ENCODE assay signal across 8 mouse cellular contexts in the genomic region with DNA sequence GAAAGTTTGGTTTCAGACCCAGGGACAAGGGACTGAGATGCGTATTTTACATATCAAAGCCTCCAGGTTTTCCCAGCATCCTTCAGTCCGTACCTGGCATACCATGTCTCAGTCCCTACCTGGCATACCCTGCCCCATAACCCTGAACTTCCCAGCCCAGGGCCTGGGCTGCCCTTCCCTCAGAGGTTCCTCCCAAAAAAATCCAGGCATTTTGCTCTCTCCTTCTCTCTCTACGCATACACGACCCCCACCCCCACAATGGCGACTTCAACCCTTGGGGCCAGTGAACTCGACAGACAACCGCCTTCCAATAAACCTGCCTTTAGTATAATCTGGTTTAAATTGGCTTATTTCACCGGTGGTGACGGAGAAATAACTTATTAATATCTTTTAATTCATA. TPM values are rescaled to one million over a fixed set of nuclear protein-coding genes. Genes with fewer than 3 reads are reported as not detected.
DNase-seq lines count a peak whose midpoint lies in the region; ATAC-seq and TF ChIP-seq lines count a peak whose summit lies in the region.

No protein-coding gene starts in this region.

- peaks cover 6 to 8% of the 10 kb centered on the region in 2 experiments; a peak in 3 of 4 replicates for H3K4me1 ChIP-seq in heart, embryonic 14.5 days (ENCODE audit: control insufficient read depth in 2 of 2, insufficient read depth in 2 of 2, low read length in 2 of 2)
- peaks cover 36% of the 10 kb centered on the region for H3K4me1 ChIP-seq in G1E (ENCODE audit: insufficient read depth, low read depth, low read length)
- H3K4me1 ChIP-seq in forebrain, postnatal 0 days (ENCODE audit: insufficient read depth) = peaks cover 9% of the 10 kb centered on the region
- peaks cover 24% of the 10 kb centered on the region for H3K4me1 ChIP-seq in liver, postnatal 0 days (ENCODE audit: insufficient read depth)

- ATAC-seq in heart, embryonic 14.5 days (ENCODE audit: insufficient number of reproducible peaks, insufficient read depth, low FRiP score, low read depth) = no peak
- ATAC-seq in G1E (ENCODE audit: extremely low read depth, insufficient number of reproducible peaks, low FRiP score, poor library complexity, severe bottlenecking) = no peak
- ATAC-seq in forebrain, postnatal 0 days = peak; percentile 7; the same call in 1 of the 2 replicates
- ATAC-seq in liver, postnatal 0 days = 0 out of 2 replicates have a peak, but pooled peaks have one; percentile 3
- no peak for ATAC-seq in inflammation-experienced regulatory T-cells, adult 6 months

- 43% methylated on average over 9 of the region's 9 CpGs for WGBS in heart, embryonic 14.5 days
- WGBS in forebrain, postnatal 0 days = 39% methylated on average over 9 of the region's 9 CpGs
- 41% methylated on average over 9 of the region's 9 CpGs for WGBS in liver, postnatal 0 days (ENCODE audit: insufficient replicate concordance)

- DNase-seq in heart, postnatal 14 days = no peak
- DNase-seq in G1E (ENCODE audit: low spot score) = no peak
- DNase-seq in forebrain, postnatal 0 days = no peak
- no peak for DNase-seq in liver, postnatal 0 days
- no peak for DNase-seq in frontal cortex, postnatal 25 days (ENCODE audit: low spot score in 2 of 2)
- DNase-seq in left cerebral cortex, postnatal 25 days (ENCODE audit: low spot score in 2 of 2) = no peak

- no peak for TF ChIP-seq CTCF in G1E (IDR thresholded peaks at IDR 0.05; ENCODE audit: low read depth, low read length)
- no peak for TF ChIP-seq CTCF in forebrain, postnatal 0 days (IDR thresholded peaks at IDR 0.05; ENCODE audit: low read depth)
- no peak for TF ChIP-seq CTCF in liver, postnatal 0 days (IDR thresholded peaks at IDR 0.05; ENCODE audit: low read depth)

- intact Hi-C loops in heart, postnatal 14 days (cut with DNase I) = no loop called here
- intact Hi-C loops in left cerebral cortex, postnatal 25 days (cut with DNase I) = no loop called here

- H3K4me2 ChIP-seq in heart, embryonic 14.5 days (ENCODE audit: low read length) = peak overlapping the region; percentile 94
- peak overlapping the region; percentile 84 for H3K4me2 ChIP-seq in forebrain, postnatal 0 days (ENCODE audit: low read depth)
- H3K4me2 ChIP-seq in liver, postnatal 0 days (ENCODE audit: low read depth, low read length) = peak overlapping the region; percentile 89

- H3K9me3 ChIP-seq in heart, embryonic 14.5 days (ENCODE audit: control insufficient read depth, low read length) = no peaks in the 10 kb centered on the region
- H3K9me3 ChIP-seq in G1E (replicated peaks) = no peaks in the 10 kb centered on the region
- H3K9me3 ChIP-seq in forebrain, postnatal 0 days (ENCODE audit: low read length) = no peaks in the 10 kb centered on the region
- H3K9me3 ChIP-seq in liver, postnatal 0 days (ENCODE audit: low read length) = no peaks in the 10 kb centered on the region

- H3K4me3 ChIP-seq in heart, embryonic 14.5 days (ENCODE audit: control insufficient read depth in 1 of 2, insufficient read depth in 1 of 2, low read depth in 1 of 2, low read length in 2 of 2) = peak overlapping the region; percentile 71 to 76; a peak in 2 of 4 replicates
- peak overlapping the region; percentile 81; the same call in 1 of the 2 replicates for H3K4me3 ChIP-seq in G1E (ENCODE audit: low read depth, low read length)
- H3K4me3 ChIP-seq in forebrain, postnatal 0 days (ENCODE audit: low read depth, low read length) = peak overlapping the region; percentile 81
- peak overlapping the region; percentile 76; the same call in 1 of the 2 replicates for H3K4me3 ChIP-seq in liver, postnatal 0 days (ENCODE audit: low read depth, low read length)

- H3K9ac ChIP-seq in heart, embryonic 14.5 days (ENCODE audit: low read length) = no peak overlapping the region
- peak overlapping the region; percentile 72 for H3K9ac ChIP-seq in forebrain, postnatal 0 days
- no peak overlapping the region for H3K9ac ChIP-seq in liver, postnatal 0 days (replicated peaks)

- no peaks in the 10 kb centered on the region for H3K27me3 ChIP-seq in heart, embryonic 14.5 days (ENCODE audit: control insufficient read depth, insufficient read depth, low read length)
- no peaks in the 10 kb centered on the region for H3K27me3 ChIP-seq in G1E (ENCODE audit: insufficient read depth, low read length)
- no peaks in the 10 kb centered on the region for H3K27me3 ChIP-seq in forebrain, postnatal 0 days (ENCODE audit: insufficient read depth, low read length)
- H3K27me3 ChIP-seq in liver, postnatal 0 days (ENCODE audit: insufficient read depth, low read length) = no peaks in the 10 kb centered on the region

- H3K36me3 ChIP-seq in heart, embryonic 14.5 days (ENCODE audit: control insufficient read depth, insufficient read depth, low read length) = peaks cover 14% of the 10 kb centered on the region
- H3K36me3 ChIP-seq in G1E (replicated peaks) = peaks cover 30% of the 10 kb centered on the region
- peaks cover 16% of the 10 kb centered on the region for H3K36me3 ChIP-seq in forebrain, postnatal 0 days (ENCODE audit: insufficient read depth)
- peaks cover 12% of the 10 kb centered on the region for H3K36me3 ChIP-seq in liver, postnatal 0 days (replicated peaks; ENCODE audit: insufficient read depth, low read length)

- H3K27ac ChIP-seq in heart, embryonic 14.5 days (replicated peaks in 1 of 2; ENCODE audit: control insufficient read depth in 1 of 2, insufficient read depth in 1 of 2, low read depth in 2 of 2, low read length in 2 of 2) = no peak overlapping the region
- no peak overlapping the region for H3K27ac ChIP-seq in forebrain, postnatal 0 days (ENCODE audit: low read depth, low read length)
- H3K27ac ChIP-seq in liver, postnatal 0 days (ENCODE audit: low read depth) = peak overlapping the region; percentile 49; the same call in 1 of the 2 replicates

- TF ChIP-seq EP300 in liver, postnatal 0 days (IDR thresholded peaks at IDR 0.05; ENCODE audit: low read depth) = no peak

RNA-seq across cellular contexts. Expression of a gene that starts 0.4 kb away (rescaled TPM):
- 7.9 and 9.0 TPM in 2 replicates for polyA plus RNA-seq in heart, embryonic 14.5 days (2014; fragmentation: Nextera tagmentation; extraction: Ambion mirVana)
- 1 to 10 TPM; 6.0 to 6.1 TPM for total RNA-seq in heart, postnatal 14 days (2021)
- 31.5 and 32.6 TPM in 2 replicates for total RNA-seq in G1E (2014; fragmentation: Nextera tagmentation)
- 15.7 and 18.8 TPM in 2 replicates for total RNA-seq in G1E (2017)
- 1.5 and 1.7 TPM in 2 replicates for polyA plus RNA-seq in G1E (2012)
- total RNA-seq in forebrain, postnatal 0 days (2014; rRNA removed) = 15.2 and 18.0 TPM in 2 replicates
- polyA plus RNA-seq in forebrain, postnatal 0 days (2015; fragmentation: Nextera tagmentation; extraction: Ambion mirVana) = 12.6 and 19.5 TPM in 2 replicates
- polyA plus RNA-seq in liver, postnatal 0 days (2015; fragmentation: Nextera tagmentation; extraction: Ambion mirVana) = 5.3 and 5.4 TPM in 2 replicates
- 10 to 100 TPM; 20.1 to 23.4 TPM for total RNA-seq in left cerebral cortex, postnatal 25 days (2021)
- polyA plus RNA-seq in inflammation-experienced regulatory T-cells, adult 6 months (2017; shearing (Covaris generic)) = 1 to 10 TPM; 4.3 to 8.8 (median 5.5) TPM

RNA-seq across cellular contexts. Expression of a gene that starts 47.1 kb away (rescaled TPM):
- polyA plus RNA-seq in heart, embryonic 14.5 days (2014; fragmentation: Nextera tagmentation; extraction: Ambion mirVana) = 0.08 TPM in 1 of 2 replicates, not detected in the other
- total RNA-seq in heart, postnatal 14 days (2021) = not detected
- total RNA-seq in G1E (2014; fragmentation: Nextera tagmentation) (not detected in 2 replicates), G1E (2017) (0.22 TPM in 1 of 2 replicates, not detected in the other)
- not detected in 2 replicates for polyA plus RNA-seq in G1E (2012)
- 0.69 and 0.90 TPM in 2 replicates for total RNA-seq in forebrain, postnatal 0 days (2014; rRNA removed)
- 0.15 and 0.47 TPM in 2 replicates for polyA plus RNA-seq in forebrain, postnatal 0 days (2015; fragmentation: Nextera tagmentation; extraction: Ambion mirVana)
- not detected in 2 replicates for polyA plus RNA-seq in liver, postnatal 0 days (2015; fragmentation: Nextera tagmentation; extraction: Ambion mirVana)
- total RNA-seq in left cerebral cortex, postnatal 25 days (2021) = 1 to 10 TPM in 1 of 2 experiments, under 1 TPM in 1; 0.76 to 3.1 TPM
- polyA plus RNA-seq in inflammation-experienced regulatory T-cells, adult 6 months (2017; shearing (Covaris generic)) = not detected

RNA-seq across cellular contexts. Expression of a gene that starts 48.3 kb away (rescaled TPM):
- polyA plus RNA-seq in heart, embryonic 14.5 days (2014; fragmentation: Nextera tagmentation; extraction: Ambion mirVana) = 0.11 and 0.82 TPM in 2 replicates
- total RNA-seq in heart, postnatal 14 days (2021) = not detected
- total RNA-seq in G1E (2014; fragmentation: Nextera tagmentation) (not detected in 2 replicates), G1E (2017) (0.12 TPM in 1 of 2 replicates, not detected in the other)
- not detected in 2 replicates for polyA plus RNA-seq in G1E (2012)
- total RNA-seq in forebrain, postnatal 0 days (2014; rRNA removed) = 2.2 and 2.4 TPM in 2 replicates
- 3.0 and 4.4 TPM in 2 replicates for polyA plus RNA-seq in forebrain, postnatal 0 days (2015; fragmentation: Nextera tagmentation; extraction: Ambion mirVana)
- polyA plus RNA-seq in liver, postnatal 0 days (2015; fragmentation: Nextera tagmentation; extraction: Ambion mirVana) = not detected in 2 replicates
- total RNA-seq in left cerebral cortex, postnatal 25 days (2021) = 1 to 10 TPM in 1 of 2 experiments, under 1 TPM in 1; 0.57 to 2.7 TPM
- polyA plus RNA-seq in inflammation-experienced regulatory T-cells, adult 6 months (2017; shearing (Covaris generic)) = not detected

Comparison
In these comparisons a context has a peak if more than half of its experiments do, and no peak if none do; other contexts are left out.
1. ATAC-seq: peak in forebrain, postnatal 0 days (single experiment) and liver, postnatal 0 days (single experiment); none in heart, embryonic 14.5 days (single experiment), G1E (single experiment) and inflammation-experienced regulatory T-cells, adult 6 months (single experiment).
2. Peak in every context shown above with its lines, with median percentiles within 50 percentile points of each other: H3K4me2 ChIP-seq and H3K4me3 ChIP-seq.